Comparison of ENCODE assay signal across 10 mouse cellular contexts in the genomic region with DNA sequence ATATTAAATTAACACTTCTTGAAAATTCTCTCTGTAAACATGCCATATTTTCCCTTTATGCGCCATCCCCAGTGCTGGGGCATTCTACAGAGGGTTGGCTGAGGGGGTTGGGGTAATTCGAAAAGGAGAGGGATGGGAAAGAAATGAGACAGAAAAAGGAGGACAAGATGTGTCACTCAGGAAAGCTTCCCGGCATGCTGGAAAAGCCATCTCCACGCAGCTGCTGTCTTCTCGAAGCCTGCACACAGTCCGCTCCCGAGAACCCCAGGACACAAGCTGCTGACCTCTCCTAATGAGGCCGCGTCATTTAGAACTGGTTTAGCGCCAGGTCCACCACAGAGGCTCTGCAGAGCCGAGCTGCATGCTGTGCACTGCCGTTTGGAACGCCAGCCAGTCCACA.
DNase-seq lines count a peak whose midpoint lies in the region; ATAC-seq and TF ChIP-seq lines count a peak whose summit lies in the region.
"Had no signal": no experiment of that assay in that cellular context is flagged by ENCODE, and none has a peak within 500 bp of the region (broad histone marks: within the 10 kb centered on the region; RNA-seq: fewer than 3 reads in every experiment).

No protein-coding gene starts in this region.

- intact Hi-C loops in gastrocnemius, adult 2 months (cut with DNase I), result no loop called here
- intact Hi-C loops in gastrocnemius, postnatal 36 days (cut with DNase I), result no loop called here

- 73% methylated on average over 13 of the region's 13 CpGs for WGBS in midbrain, embryonic 11.5 days
- 78% methylated on average over 13 of the region's 13 CpGs for WGBS in midbrain, embryonic 10.5 days
- 23% methylated on average over 13 of the region's 13 CpGs for WGBS in hindbrain, embryonic 14.5 days

- no peaks in the 10 kb centered on the region for H3K36me3 ChIP-seq in midbrain, embryonic 11.5 days (ENCODE audit: control insufficient read depth, insufficient read depth, low read length)
- 0 out of 2 replicates have a peak, but pooled peaks cover 4% of the 10 kb centered on the region for H3K36me3 ChIP-seq in midbrain, embryonic 10.5 days
- H3K36me3 ChIP-seq in hindbrain, embryonic 14.5 days (replicated peaks; ENCODE audit: control insufficient read depth, insufficient read depth), result no peaks in the 10 kb centered on the region

- peak; percentile 34 for DNase-seq in gastrocnemius, adult 2 months
- no peak for DNase-seq in gastrocnemius, postnatal 36 days
- peak; percentile 82 for DNase-seq in midbrain, embryonic 11.5 days (ENCODE audit: low spot score, missing footprints)
- DNase-seq in midbrain, embryonic 10.5 days (ENCODE audit: low spot score), result no peak
- peak; percentile 35 for DNase-seq in hindbrain, embryonic 14.5 days (ENCODE audit: low spot score)
- peak; percentile 72 for DNase-seq in retina, embryonic 14.5 days (ENCODE audit: low spot score)
- no peak for DNase-seq in ovary, postnatal 10 days (ENCODE audit: low spot score)
- no peak for DNase-seq in kidney, adult 18-20 months

- no peak overlapping the region for H3K4me3 ChIP-seq in gastrocnemius, adult 2 months
- no peak overlapping the region for H3K4me3 ChIP-seq in midbrain, embryonic 11.5 days (ENCODE audit: low read depth, low read length)
- no peak overlapping the region for H3K4me3 ChIP-seq in midbrain, embryonic 10.5 days
- H3K4me3 ChIP-seq in hindbrain, embryonic 14.5 days (replicated peaks; ENCODE audit: low read length), result no peak overlapping the region
- H3K4me3 ChIP-seq: limb, embryonic 13.5 days had no signal

- TF ChIP-seq CTCF in gastrocnemius, adult 2 months (IDR thresholded peaks at IDR 0.05), result no peak

- H3K9ac ChIP-seq in midbrain, embryonic 11.5 days (ENCODE audit: low read length), result no peak overlapping the region
- peak overlapping the region; percentile 36; the same call in 1 of the 2 replicates for H3K9ac ChIP-seq in hindbrain, embryonic 14.5 days
- H3K9ac ChIP-seq: limb, embryonic 13.5 days had no signal

- no peak overlapping the region for H3K27ac ChIP-seq in gastrocnemius, adult 2 months
- no peak overlapping the region for H3K27ac ChIP-seq in midbrain, embryonic 11.5 days (ENCODE audit: low read depth, low read length)
- no peak overlapping the region for H3K27ac ChIP-seq in midbrain, embryonic 10.5 days (replicated peaks)
- peak overlapping the region; percentile 76 for H3K27ac ChIP-seq in hindbrain, embryonic 14.5 days
- H3K27ac ChIP-seq: limb, embryonic 13.5 days had no signal

- H3K4me1 ChIP-seq in midbrain, embryonic 11.5 days (ENCODE audit: control insufficient read depth, insufficient read depth, low read length), result peaks cover 5% of the 10 kb centered on the region; the same call in 1 of the 2 replicates
- H3K4me1 ChIP-seq in midbrain, embryonic 10.5 days, result peaks cover 26% of the 10 kb centered on the region; the same call in 1 of the 2 replicates
- peaks cover 53% of the 10 kb centered on the region for H3K4me1 ChIP-seq in hindbrain, embryonic 14.5 days (replicated peaks; ENCODE audit: control insufficient read depth, insufficient read depth, low read length)

- no peaks in the 10 kb centered on the region for H3K9me3 ChIP-seq in midbrain, embryonic 11.5 days (ENCODE audit: control insufficient read depth, low read length)
- H3K9me3 ChIP-seq in midbrain, embryonic 10.5 days (replicated peaks), result no peaks in the 10 kb centered on the region
- H3K9me3 ChIP-seq in hindbrain, embryonic 14.5 days (ENCODE audit: control insufficient read depth, low read length), result no peaks in the 10 kb centered on the region

- no peak overlapping the region for H3K4me2 ChIP-seq in midbrain, embryonic 11.5 days
- H3K4me2 ChIP-seq in hindbrain, embryonic 14.5 days (replicated peaks), result peak overlapping the region; percentile 29
- H3K4me2 ChIP-seq: limb, embryonic 13.5 days had no signal

- peaks cover 3% of the 10 kb centered on the region; the same call in 1 of the 2 replicates for H3K27me3 ChIP-seq in midbrain, embryonic 11.5 days (ENCODE audit: control insufficient read depth, insufficient read depth, low read length)
- H3K27me3 ChIP-seq in midbrain, embryonic 10.5 days (ENCODE audit: low read depth, poor library complexity, severe bottlenecking), result peaks cover 25% of the 10 kb centered on the region
- no peaks in the 10 kb centered on the region for H3K27me3 ChIP-seq in hindbrain, embryonic 14.5 days (ENCODE audit: control insufficient read depth, insufficient read depth, low read length)

- ATAC-seq in midbrain, embryonic 11.5 days (ENCODE audit: low FRiP score), result no peak
- peak; percentile 38; the same call in 1 of the 2 replicates for ATAC-seq in hindbrain, embryonic 14.5 days (ENCODE audit: low FRiP score)
- ATAC-seq: inflammation-experienced regulatory T-cells, adult 6 months had no signal

Comparison
In these comparisons a context has a peak if more than half of its experiments do, and no peak if none do; other contexts are left out.
1. DNase-seq: peak in gastrocnemius, adult 2 months (single experiment), midbrain, embryonic 11.5 days (single experiment), hindbrain, embryonic 14.5 days (single experiment) and retina, embryonic 14.5 days (single experiment); none in gastrocnemius, postnatal 36 days (0 of 2), midbrain, embryonic 10.5 days (single experiment), ovary, postnatal 10 days (single experiment) and kidney, adult 18-20 months (single experiment).